Mouse (Mus musculus): Measurements from ENCODE around the gene Psmd1. TPM values are rescaled to one million over a fixed set of nuclear protein-coding genes. Genes with fewer than 3 reads are reported as not detected.

Psmd1 gene
- polyA plus RNA-seq, 1 experiment, result 72.1 TPM

GRCm38 (mm10) chr1:86135315-86135714 lies 71.1 kb downstream of the Psmd1 start:
- no peak for TF ChIP-seq CTCF (IDR thresholded peaks at IDR 0.05; ENCODE audit: extremely low read depth, insufficient read depth, low read length)
- TF ChIP-seq POLR2A (IDR thresholded peaks at IDR 0.05; ENCODE audit: extremely low read depth, insufficient read depth, low read length), result no peak

GRCm38 (mm10) chr1:86141081-86141480 lies 76.9 kb downstream of the Psmd1 start:
- H3K4me3 ChIP-seq (ENCODE audit: insufficient read depth, low read length), result no peak overlapping the region
- no peaks in the 10 kb centered on the region for H3K4me1 ChIP-seq (ENCODE audit: control insufficient read depth, insufficient read depth, low read length)
- H3K27ac ChIP-seq (ENCODE audit: insufficient read depth, low read length), result no peak overlapping the region
- TF ChIP-seq CTCF (IDR thresholded peaks at IDR 0.05; ENCODE audit: extremely low read depth, insufficient read depth, low read length) (no peak), POLR2A (IDR thresholded peaks at IDR 0.05; ENCODE audit: extremely low read depth, insufficient read depth, low read length) (no peak)

More at GRCm38 (mm10) chr1:86135315-86135714, 71.1 kb downstream of the Psmd1 start:
- Histone ChIP-seq H3K4me3 (ENCODE audit: insufficient read depth, low read length) (no peak overlapping the region), H3K4me1 (ENCODE audit: control insufficient read depth, insufficient read depth, low read length) (no peaks in the 10 kb centered on the region), H3K27ac (ENCODE audit: insufficient read depth, low read length) (no peak overlapping the region)

- H3K4me1 ChIP-seq (ENCODE audit: control insufficient read depth, insufficient read depth, low read length), result no peaks in the 10 kb centered on the region
- H3K27ac ChIP-seq (ENCODE audit: insufficient read depth, low read length), result no peak overlapping the region
- TF ChIP-seq CTCF (IDR thresholded peaks at IDR 0.05; ENCODE audit: extremely low read depth, insufficient read depth, low read length), result no peak
- no peak for TF ChIP-seq POLR2A (IDR thresholded peaks at IDR 0.05; ENCODE audit: extremely low read depth, insufficient read depth, low read length)
- no peak overlapping the region for H3K4me3 ChIP-seq (ENCODE audit: insufficient read depth, low read length)
Measured at GRCm38 (mm10) chr1:86143165-86143564, 79.0 kb downstream of the Psmd1 start.

GRCm38 (mm10) chr1:86144001-86144944 lies 80.1 kb downstream of the Psmd1 start:
- no peak for TF ChIP-seq CTCF (IDR thresholded peaks at IDR 0.05; ENCODE audit: extremely low read depth, insufficient read depth, low read length)
- no peak for TF ChIP-seq POLR2A (IDR thresholded peaks at IDR 0.05; ENCODE audit: extremely low read depth, insufficient read depth, low read length)
- no peak overlapping the region for H3K27ac ChIP-seq (ENCODE audit: insufficient read depth, low read length)
- H3K4me3 ChIP-seq (ENCODE audit: insufficient read depth, low read length), result no peak overlapping the region
- no peaks in the 10 kb centered on the region for H3K4me1 ChIP-seq (ENCODE audit: control insufficient read depth, insufficient read depth, low read length)

- Histone ChIP-seq H3K4me1 (ENCODE audit: control insufficient read depth, insufficient read depth, low read length) (no peaks in the 10 kb centered on the region), H3K4me3 (ENCODE audit: insufficient read depth, low read length) (no peak overlapping the region), H3K27ac (ENCODE audit: insufficient read depth, low read length) (no peak overlapping the region)
- no peak for TF ChIP-seq POLR2A (IDR thresholded peaks at IDR 0.05; ENCODE audit: extremely low read depth, insufficient read depth, low read length)
- no peak for TF ChIP-seq CTCF (IDR thresholded peaks at IDR 0.05; ENCODE audit: extremely low read depth, insufficient read depth, low read length)
Measured at GRCm38 (mm10) chr1:86146293-86146692, 82.1 kb downstream of the Psmd1 start.

- H3K4me1 ChIP-seq (ENCODE audit: control insufficient read depth, insufficient read depth, low read length), result no peaks in the 10 kb centered on the region
- TF ChIP-seq CTCF (IDR thresholded peaks at IDR 0.05; ENCODE audit: extremely low read depth, insufficient read depth, low read length), result no peak
- TF ChIP-seq POLR2A (IDR thresholded peaks at IDR 0.05; ENCODE audit: extremely low read depth, insufficient read depth, low read length), result no peak
- H3K4me3 ChIP-seq (ENCODE audit: insufficient read depth, low read length), result no peak overlapping the region
- H3K27ac ChIP-seq (ENCODE audit: insufficient read depth, low read length), result no peak overlapping the region
Measured at GRCm38 (mm10) chr1:86147557-86147956, 83.4 kb downstream of the Psmd1 start.

- no peak for TF ChIP-seq CTCF (IDR thresholded peaks at IDR 0.05; ENCODE audit: extremely low read depth, insufficient read depth, low read length)
- TF ChIP-seq POLR2A (IDR thresholded peaks at IDR 0.05; ENCODE audit: extremely low read depth, insufficient read depth, low read length), result no peak
- Histone ChIP-seq H3K27ac (ENCODE audit: insufficient read depth, low read length) (no peak overlapping the region), H3K4me3 (ENCODE audit: insufficient read depth, low read length) (no peak overlapping the region), H3K4me1 (ENCODE audit: control insufficient read depth, insufficient read depth, low read length) (no peaks in the 10 kb centered on the region)
Measured at GRCm38 (mm10) chr1:86148161-86148560, 84.0 kb downstream of the Psmd1 start.

- TF ChIP-seq CTCF (IDR thresholded peaks at IDR 0.05; ENCODE audit: extremely low read depth, insufficient read depth, low read length), result no peak
- TF ChIP-seq POLR2A (IDR thresholded peaks at IDR 0.05; ENCODE audit: extremely low read depth, insufficient read depth, low read length), result no peak
- Histone ChIP-seq H3K4me3 (ENCODE audit: insufficient read depth, low read length) (no peak overlapping the region), H3K27ac (ENCODE audit: insufficient read depth, low read length) (no peak overlapping the region), H3K4me1 (ENCODE audit: control insufficient read depth, insufficient read depth, low read length) (peaks cover 6% of the 10 kb centered on the region)
Measured at GRCm38 (mm10) chr1:86150929-86151328, 86.7 kb downstream of the Psmd1 start.

- Histone ChIP-seq H3K4me3 (ENCODE audit: insufficient read depth, low read length) (no peak overlapping the region), H3K4me1 (ENCODE audit: control insufficient read depth, insufficient read depth, low read length) (peaks cover 6% of the 10 kb centered on the region), H3K27ac (ENCODE audit: insufficient read depth, low read length) (no peak overlapping the region)
- TF ChIP-seq CTCF (IDR thresholded peaks at IDR 0.05; ENCODE audit: extremely low read depth, insufficient read depth, low read length), result no peak
- no peak for TF ChIP-seq POLR2A (IDR thresholded peaks at IDR 0.05; ENCODE audit: extremely low read depth, insufficient read depth, low read length)
Measured at GRCm38 (mm10) chr1:86151376-86151775, 87.2 kb downstream of the Psmd1 start.

GRCm38 (mm10) chr1:86152618-86153017 lies 88.4 kb downstream of the Psmd1 start:
- peaks cover 6% of the 10 kb centered on the region for H3K4me1 ChIP-seq (ENCODE audit: control insufficient read depth, insufficient read depth, low read length)
- no peak overlapping the region for H3K27ac ChIP-seq (ENCODE audit: insufficient read depth, low read length)
- no peak for TF ChIP-seq POLR2A (IDR thresholded peaks at IDR 0.05; ENCODE audit: extremely low read depth, insufficient read depth, low read length)
- TF ChIP-seq CTCF (IDR thresholded peaks at IDR 0.05; ENCODE audit: extremely low read depth, insufficient read depth, low read length), result 0 out of 2 replicates have a peak, but pooled peaks have one; percentile 16
- H3K4me3 ChIP-seq (ENCODE audit: insufficient read depth, low read length), result no peak overlapping the region
